Mouse (Mus musculus) thymus, postnatal 36 days (tissue): ENCODE data around the gene Htr2a.
A peak's percentile ranks its signal among the peaks of the same experiment; 100 is the strongest.

ENCODE experiments used
- DNase-seq, 2 experiments: peaks; one replicate each; pipeline ENCODE4 v3.0.0; 2022; ENCODE audit warnings: mixed read lengths in 2 of 2

Gene Htr2a

DNA sequence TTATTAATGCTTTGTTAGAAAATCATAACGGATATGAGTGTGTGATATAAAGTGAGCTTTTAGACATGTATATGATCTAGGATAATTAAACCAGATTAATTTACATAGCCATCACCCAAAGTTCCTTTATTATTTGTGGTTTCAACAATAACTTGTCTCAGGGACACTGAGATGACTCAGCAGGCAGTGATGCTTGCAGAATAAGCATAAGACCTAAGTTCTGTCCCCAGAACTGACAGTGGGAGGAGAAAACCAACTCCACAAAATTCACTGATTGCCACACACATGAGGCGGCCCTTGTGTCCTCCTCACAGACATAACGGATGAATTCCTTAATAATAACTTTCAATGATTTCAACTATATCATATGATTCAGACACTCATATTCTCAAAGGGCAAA is 58.6 kb downstream of the Htr2a start:
- DNase-seq: no peak

DNA sequence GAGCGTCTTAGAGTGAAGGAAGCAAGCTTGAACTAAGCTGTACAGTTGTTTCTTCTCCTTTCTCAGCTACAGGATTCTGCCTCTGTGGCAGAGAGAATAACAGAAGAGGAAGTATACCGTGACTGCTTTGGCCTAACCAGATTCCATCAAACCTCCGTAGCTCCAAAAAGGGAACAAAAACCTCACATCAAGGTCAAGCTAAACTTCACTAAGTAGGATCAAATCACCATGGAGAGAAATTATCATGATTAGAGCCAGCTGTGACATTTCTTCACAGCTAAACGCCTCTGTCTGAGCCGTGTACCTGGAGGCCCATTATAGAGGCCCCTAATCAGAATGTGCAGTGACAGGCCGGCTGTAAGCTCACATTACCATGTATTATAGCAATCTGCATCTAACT is 63.3 kb downstream of the Htr2a start:
- DNase-seq: no peak

DNA sequence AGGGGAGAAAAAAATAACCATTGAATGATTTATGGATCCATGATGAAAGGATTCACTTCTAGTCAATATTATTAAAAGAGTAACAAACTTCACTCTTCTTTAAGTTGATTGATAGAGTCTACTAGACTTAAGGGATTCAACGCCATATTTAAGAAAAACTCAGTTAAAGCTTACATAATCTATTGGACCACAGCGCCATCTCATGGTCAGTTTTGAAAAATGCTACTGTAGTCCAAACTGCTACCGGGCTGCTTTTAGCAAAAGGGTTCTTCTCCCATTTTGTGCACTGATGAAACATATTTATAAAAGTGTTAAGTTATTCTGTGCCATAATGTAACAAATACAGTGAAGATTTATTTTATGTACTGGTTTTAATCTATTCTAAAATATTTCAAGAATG is 68.4 kb downstream of the Htr2a start:
- DNase-seq: no peak

DNA sequence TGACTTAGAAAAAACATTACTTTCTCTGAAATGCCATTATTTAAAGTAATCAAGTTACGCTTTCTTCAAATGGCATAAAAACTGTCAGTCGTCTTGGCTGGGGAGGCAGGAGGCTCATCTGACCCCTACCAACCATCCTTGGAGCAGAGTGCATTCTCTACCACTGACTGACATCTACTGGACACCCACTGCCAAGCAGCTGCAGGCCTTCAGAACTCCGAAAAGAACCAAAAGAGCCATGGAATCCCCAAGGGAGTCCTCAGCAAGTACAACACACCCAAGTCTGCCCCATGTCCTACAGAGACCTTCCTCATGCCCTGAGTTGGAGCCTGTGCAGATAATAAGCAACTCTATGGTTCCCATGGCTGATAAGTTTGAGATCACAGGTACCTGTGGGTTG is 82.9 kb downstream of the Htr2a start:
- no peak for DNase-seq

DNA sequence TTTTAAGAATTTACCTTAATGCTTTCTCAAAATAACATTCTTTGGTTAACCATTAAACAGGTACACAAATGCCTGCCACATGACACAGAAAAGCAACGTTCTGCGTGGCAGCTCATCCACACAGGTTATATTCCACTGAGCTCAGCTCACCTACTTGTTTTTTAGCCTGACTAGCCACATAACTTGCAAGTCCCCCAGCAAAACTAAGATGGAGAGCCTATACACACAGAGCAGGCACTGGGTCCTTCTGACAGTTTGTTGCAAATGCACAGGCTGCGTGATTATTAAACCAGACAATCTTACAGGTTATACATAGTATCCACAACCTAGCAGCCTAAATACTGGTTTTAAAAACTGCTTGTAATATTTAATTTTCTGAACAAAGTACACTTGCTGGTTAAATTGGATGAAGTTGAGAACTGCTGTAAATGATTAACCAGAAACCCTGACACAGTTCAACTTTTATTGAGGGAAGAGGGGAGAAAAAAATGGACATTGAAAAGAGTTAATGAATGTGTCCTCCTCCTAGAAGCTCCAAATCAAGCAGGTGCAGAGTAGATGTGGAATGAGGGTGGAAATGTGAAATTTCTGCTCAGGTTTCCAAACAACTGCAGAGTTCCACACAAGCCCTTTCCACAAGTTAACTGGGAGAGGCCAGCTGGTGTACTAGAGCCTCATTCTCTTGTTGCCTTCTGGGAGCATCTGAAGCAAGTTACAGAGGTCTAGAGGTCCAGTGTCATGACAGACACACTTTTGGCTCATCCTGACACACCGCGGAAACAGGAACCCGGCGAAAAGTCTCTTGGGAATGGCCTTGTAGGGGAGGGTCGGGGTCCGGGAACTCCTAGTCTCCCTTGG is 90.8 kb downstream of the Htr2a start:
- no peak for DNase-seq

DNA sequence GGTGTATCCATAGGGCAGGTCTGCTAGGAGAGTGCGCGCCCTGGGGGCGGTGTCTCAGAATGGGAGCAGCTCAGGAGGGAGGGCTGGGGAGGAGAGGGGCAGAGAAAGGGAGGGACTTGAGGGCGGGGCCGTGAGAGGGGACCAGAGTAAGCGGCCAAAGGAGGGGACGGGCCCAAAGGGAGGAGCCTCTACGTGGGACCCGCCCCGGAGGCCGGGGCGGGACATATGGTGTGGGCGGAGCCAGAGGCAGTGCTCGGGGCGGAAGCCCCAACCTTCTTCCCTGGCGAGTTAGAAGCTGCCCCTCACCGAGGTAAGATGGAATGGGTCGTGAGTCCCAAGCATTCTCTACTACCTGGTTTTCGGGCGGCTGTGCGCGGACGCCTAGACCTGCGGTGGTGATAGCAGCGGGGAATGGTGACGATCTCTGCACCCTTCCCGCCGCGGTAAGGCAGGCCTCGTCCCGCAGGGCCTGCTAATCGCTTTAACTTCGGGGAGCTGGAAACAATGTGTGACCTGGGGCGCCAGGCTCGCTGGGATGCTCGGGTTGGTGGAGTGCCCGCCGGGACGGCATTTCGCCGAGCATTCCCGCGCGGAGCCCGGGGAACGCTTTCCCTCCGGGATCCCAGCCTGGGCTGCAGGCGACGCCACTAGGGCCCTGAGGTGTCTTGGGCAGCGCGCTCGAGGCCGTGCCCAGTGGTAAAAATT is 91.6 kb downstream of the Htr2a start, which contains the start of gene Esd:
Esd (plus strand) TSS at position 219 of the 705 bp plus-strand sequence.
- DNase-seq: peak; percentile 96 to 97

DNA sequence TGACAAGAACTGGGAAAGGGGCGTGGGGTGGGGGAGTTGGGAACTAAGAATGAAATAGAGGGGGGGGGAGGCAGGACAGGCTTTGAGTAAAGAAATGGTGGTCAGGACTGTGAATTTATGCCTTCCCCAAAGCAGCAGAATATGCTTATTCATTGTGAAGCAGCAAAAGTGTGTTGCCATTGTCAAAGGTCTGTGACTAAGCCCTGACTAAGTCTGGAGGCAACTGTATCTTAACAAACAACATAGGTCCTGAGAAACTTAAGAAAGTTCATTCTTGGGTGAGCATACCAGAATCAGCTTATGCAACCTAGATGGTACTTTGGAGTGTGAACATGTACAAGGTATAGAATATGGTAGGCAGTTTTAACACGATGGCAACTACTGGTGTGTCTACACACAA is 92.8 kb downstream of the Htr2a start:
- DNase-seq: no peak

DNA sequence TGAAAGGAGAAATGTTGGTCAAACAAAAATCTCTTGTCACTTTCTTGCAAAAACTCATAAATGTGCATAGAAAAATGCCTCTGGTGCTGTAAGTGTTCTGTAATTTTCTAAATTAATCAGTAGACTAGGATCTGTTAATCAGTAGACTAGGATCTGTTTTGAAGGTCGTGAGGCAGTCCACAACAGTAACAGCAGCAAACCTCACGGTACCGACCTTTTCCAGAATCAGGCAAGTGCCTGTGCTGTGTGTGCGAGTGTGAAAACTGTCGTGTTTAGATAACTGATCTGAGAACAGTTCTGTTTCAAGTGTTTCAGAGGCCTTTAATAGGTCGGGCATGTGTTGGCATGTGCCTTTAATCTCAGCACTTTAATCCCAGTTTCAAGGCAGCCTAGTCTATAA is 94.8 kb downstream of the Htr2a start:
- no peak for DNase-seq

DNA sequence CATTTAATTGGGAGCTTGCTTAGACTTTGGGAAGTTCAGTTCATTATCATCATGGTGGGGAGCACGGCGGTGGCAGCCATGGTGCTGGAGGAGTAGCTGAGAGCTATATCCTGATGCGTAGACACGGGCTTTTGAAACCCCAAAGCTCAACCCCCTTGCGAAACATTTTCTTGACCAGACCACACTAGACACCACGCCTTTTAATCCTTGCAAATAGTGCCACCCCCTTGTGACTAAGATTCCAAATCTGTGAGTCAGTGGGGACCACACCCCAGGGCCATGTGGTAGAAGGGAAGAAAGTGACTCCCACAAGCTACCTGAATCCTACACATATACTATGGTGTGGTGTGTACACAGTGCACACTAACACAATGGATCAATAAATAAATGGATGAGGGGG is 96.2 kb downstream of the Htr2a start:
- no peak for DNase-seq
